Mouse (Mus musculus) kidney, postnatal 0 days (tissue): ENCODE results near the gene Dnm2. TPM values are rescaled to one million over a fixed set of nuclear protein-coding genes. Genes with fewer than 3 reads are reported as not detected.

Experiments
- ATAC-seq: fragments of 200-750 bp; cut with Nextera tagmentation; replicated peaks from 2 replicates; pipeline ENCODE4 v1.8.0; 2017; ENCODE audit warnings: low read depth, moderate number of reproducible peaks, moderate TSS enrichment, moderate library complexity; ENCODE audit not compliant: low FRiP score
- DNase-seq: peaks from one replicate; pipeline ENCODE4 v3.0.0-alpha.2; 2016; ENCODE audit warnings: low spot score
- H3K27ac ChIP-seq: fragments of 300-500 bp; sonication (generic); 2 replicates; pipeline ENCODE4 v1.5.1; 2014; ENCODE audit warnings: mild to moderate bottlenecking
- H3K27me3 ChIP-seq: fragments of 300-500 bp; sonication (generic); 2 replicates; pipeline ENCODE4 v1.6.1; 2014; ENCODE audit warnings: low read length, mixed read lengths; ENCODE audit not compliant: insufficient read depth
- H3K36me3 ChIP-seq: fragments of 300-500 bp; sonication (generic); 2 replicates; pipeline ENCODE4 v1.6.1; 2014; ENCODE audit warnings: low read length, mixed read lengths; ENCODE audit not compliant: insufficient read depth
- H3K4me1 ChIP-seq: fragments of 300-500 bp; sonication (generic); replicated peaks from 2 replicates; pipeline ENCODE4 v1.6.1; 2014; ENCODE audit warnings: antibody characterized with exemption, low read length, mixed read lengths; ENCODE audit not compliant: insufficient read depth
- H3K4me2 ChIP-seq: fragments of 300-500 bp; sonication (generic); 2 replicates; pipeline ENCODE4 v1.6.1; 2014; ENCODE audit warnings: mild to moderate bottlenecking, low read length, moderate library complexity, mixed read lengths
- H3K4me3 ChIP-seq: fragments of 300-500 bp; sonication (generic); replicated peaks from 2 replicates; pipeline ENCODE4 v1.5.1; 2014; ENCODE audit warnings: low read depth, low read length
- H3K9ac ChIP-seq: fragments of 300-500 bp; sonication (generic); 2 replicates; pipeline ENCODE4 v1.6.1; 2014; ENCODE audit warnings: low read depth, low read length
- H3K9me3 ChIP-seq: fragments of 300-500 bp; sonication (generic); replicated peaks from 2 replicates; pipeline ENCODE4 v1.6.1; 2016; ENCODE audit warnings: low read length, inconsistent platforms, mixed read lengths
- CTCF ChIP-seq: IDR thresholded peaks from 2 replicates; pipeline ENCODE4 v1.5.1; 2016; ENCODE audit warnings: antibody characterized with exemption, low read depth, mild to moderate bottlenecking, moderate library complexity
- WGBS: fragments of 180-500 bp; shearing (Covaris S2); extraction: QIAGEN DNeasy Blood & Tissue Kit; methylation state at CpG from one replicate; pipeline ENCODE4 v1.1.7; 2014; 5-methylcytosine and 5-hydroxymethylcytosine counted together
- polyA plus RNA-seq: library from polyadenylated mRNA; unstranded; fragments of >200 nt; fragmentation: Nextera tagmentation; extraction: Ambion mirVana; gene quantifications from 2 replicates; pipeline ENCODE4 v1.2.1, GENCODE M21; 2015

The Dnm2 gene
- polyA plus RNA-seq, 1 experiment from 2014 or later, result 68.0 TPM

DNA sequence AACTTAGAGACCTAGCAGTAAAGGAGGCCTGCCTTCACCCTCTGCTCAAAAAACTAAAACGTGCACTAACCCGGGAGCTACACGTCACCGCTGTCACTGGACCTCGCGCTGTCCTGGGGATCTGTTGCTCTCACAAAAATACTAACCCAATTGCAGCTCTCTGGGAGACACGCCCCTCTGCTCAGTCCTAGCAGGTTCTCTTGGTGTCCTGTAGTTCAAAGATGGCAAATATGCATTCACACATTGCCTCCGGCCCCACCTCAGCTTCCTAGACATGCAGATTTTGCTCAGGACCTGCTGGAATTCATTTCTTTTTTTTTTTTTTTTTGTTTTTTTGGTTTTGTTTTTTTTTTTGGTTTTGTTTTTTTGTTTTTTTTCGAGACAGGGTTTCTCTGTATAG is 66.0 kb downstream of the Dnm2 start:
- ATAC-seq, result no peak
- no peak overlapping the region for H3K4me3 ChIP-seq
- no peak overlapping the region for H3K27ac ChIP-seq
- DNase-seq, result no peak
- no peak overlapping the region for H3K9ac ChIP-seq
- H3K4me2 ChIP-seq, result no peak overlapping the region
- 96% methylated on average over 9 of the region's 9 CpGs for WGBS
- TF ChIP-seq CTCF, result no peak
- H3K9me3 ChIP-seq, result no peaks in the 10 kb centered on the region
- H3K4me1 ChIP-seq, result no peaks in the 10 kb centered on the region
- peaks cover 31% of the 10 kb centered on the region for H3K36me3 ChIP-seq
- no peaks in the 10 kb centered on the region for H3K27me3 ChIP-seq

DNA sequence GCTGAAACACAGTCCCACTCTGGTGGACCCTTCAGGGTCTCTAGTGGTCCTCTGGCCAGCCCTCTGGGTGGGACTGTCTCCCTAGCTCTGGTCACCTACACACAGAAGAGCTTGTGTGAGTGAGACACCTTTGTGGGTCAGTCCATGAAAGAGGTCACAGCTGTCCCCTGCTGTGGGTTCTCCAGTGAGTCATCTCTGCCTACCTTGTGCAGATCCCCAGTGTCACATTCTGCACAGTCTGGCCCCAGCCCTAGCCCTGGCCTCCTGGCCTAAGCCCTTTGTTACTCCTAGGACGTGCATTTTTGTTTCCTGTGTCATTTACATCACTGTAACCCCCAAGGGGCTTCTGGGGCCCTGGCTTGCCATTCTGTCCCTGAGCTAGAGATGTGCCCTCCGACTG is 69.2 kb downstream of the Dnm2 start:
- ATAC-seq (no peak), DNase-seq (no peak)
- TF ChIP-seq CTCF, result no peak
- Histone ChIP-seq H3K36me3 (peaks cover 33% of the 10 kb centered on the region), H3K27ac (no peak overlapping the region), H3K4me2 (no peak overlapping the region), H3K4me1 (no peaks in the 10 kb centered on the region), H3K27me3 (no peaks in the 10 kb centered on the region), H3K9me3 (no peaks in the 10 kb centered on the region), H3K4me3 (no peak overlapping the region), H3K9ac (no peak overlapping the region)
- 69% methylated on average over 2 of the region's 2 CpGs for WGBS

DNA sequence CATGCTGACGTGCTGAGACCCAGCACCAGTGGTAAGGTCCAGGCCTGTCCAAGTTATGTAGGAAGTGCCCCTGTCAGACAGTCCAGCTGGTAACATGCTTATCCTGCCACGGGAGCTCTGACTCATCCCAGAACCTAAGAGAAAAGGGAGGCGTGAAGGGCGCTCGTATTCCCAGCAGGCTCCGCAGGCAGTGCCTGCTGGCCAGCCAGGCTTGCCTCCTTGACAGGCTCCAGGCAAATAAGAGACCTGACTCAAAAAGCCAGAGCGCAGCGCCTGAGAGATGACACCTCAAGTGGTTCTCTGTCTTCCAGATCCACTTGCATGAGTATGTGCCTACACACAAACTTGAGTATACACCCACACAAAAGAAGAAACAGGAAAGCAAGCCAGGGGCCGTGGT is 70.0 kb downstream of the Dnm2 start:
- peaks cover 35% of the 10 kb centered on the region for H3K36me3 ChIP-seq
- H3K9me3 ChIP-seq, result no peaks in the 10 kb centered on the region
- ATAC-seq (no peak), DNase-seq (no peak)
- no peaks in the 10 kb centered on the region for H3K4me1 ChIP-seq
- no peak overlapping the region for H3K9ac ChIP-seq
- no peak overlapping the region for H3K4me3 ChIP-seq
- 70% methylated on average over 9 of the region's 9 CpGs for WGBS
- H3K27ac ChIP-seq, result no peak overlapping the region
- TF ChIP-seq CTCF, result no peak
- no peaks in the 10 kb centered on the region for H3K27me3 ChIP-seq
- H3K4me2 ChIP-seq, result no peak overlapping the region

DNA sequence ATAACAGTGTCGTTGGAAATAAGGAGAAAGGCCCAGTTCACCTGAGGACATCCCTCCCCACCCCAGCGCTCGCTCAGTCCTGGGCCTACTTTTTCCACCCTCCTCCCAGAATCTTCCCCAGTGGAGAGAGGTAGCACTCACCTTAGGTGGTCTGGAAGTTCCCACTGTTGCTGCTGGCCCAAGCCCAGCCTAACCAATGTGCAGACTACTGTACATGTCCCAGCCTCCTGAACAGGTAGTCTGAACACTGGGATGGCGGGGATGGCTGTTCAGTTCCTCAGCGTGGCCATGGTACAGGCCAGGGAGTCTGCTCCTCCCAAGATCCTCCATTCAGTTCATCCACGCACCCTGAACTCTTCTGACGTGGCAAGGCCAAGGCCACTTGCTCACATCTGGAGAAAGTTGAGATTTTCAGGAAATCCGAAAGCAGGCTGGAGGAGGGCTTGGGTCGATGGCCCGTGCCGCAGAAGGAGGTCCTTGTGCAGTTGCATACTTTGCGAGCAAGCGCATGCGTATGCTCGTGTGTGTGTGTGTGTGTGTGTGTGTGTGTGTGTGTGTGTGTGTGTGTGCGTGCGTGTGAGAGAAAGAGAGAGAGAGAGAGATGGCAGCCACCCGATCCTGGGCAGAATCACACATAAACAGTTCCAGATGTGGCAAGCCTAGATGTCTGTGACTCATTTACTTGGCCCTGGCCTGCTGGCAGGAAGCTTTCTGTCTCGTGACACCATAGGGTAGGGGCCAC is 71.8 kb downstream of the Dnm2 start:
- DNase-seq (no peak), ATAC-seq (peak; percentile 75; the same call in 1 of the 2 replicates)
- WGBS, result 65% methylated on average over 18 of the region's 19 CpGs
- Histone ChIP-seq H3K4me3 (no peak overlapping the region), H3K4me1 (no peaks in the 10 kb centered on the region), H3K27ac (no peak overlapping the region), H3K9me3 (no peaks in the 10 kb centered on the region), H3K9ac (no peak overlapping the region), H3K4me2 (no peak overlapping the region), H3K27me3 (no peaks in the 10 kb centered on the region), H3K36me3 (peaks cover 30% of the 10 kb centered on the region)
- no peak for TF ChIP-seq CTCF

DNA sequence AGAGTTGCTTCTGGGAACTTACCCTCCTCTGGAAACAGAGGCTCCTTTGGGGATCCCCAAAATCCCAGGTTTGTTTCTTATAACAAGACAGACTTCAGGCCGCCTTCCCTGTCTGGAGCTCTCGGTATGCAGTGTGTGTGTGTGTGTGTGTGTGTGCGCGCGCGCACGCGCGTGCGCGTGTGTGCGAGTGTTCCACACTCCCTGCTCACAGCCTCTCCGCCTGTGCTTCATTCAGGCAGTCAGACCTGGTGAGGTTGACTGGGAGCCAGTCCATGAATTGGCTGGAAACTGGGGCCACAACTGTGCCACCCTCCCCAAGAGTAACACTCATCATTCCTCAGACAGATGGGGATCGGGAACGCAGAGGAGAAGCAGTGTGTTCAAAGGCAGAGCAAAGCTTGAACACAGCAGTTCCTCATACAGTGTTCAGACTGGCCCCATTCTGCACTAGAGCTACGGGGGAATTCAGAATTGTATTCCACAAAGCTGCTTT is 72.4 kb downstream of the Dnm2 start:
- 87% methylated on average over 16 of the region's 16 CpGs for WGBS
- Histone ChIP-seq H3K9me3 (no peaks in the 10 kb centered on the region), H3K4me3 (no peak overlapping the region), H3K4me2 (no peak overlapping the region), H3K9ac (no peak overlapping the region), H3K36me3 (peaks cover 24% of the 10 kb centered on the region), H3K4me1 (no peaks in the 10 kb centered on the region), H3K27ac (no peak overlapping the region), H3K27me3 (no peaks in the 10 kb centered on the region)
- ATAC-seq (no peak), DNase-seq (no peak)
- no peak for TF ChIP-seq CTCF

DNA sequence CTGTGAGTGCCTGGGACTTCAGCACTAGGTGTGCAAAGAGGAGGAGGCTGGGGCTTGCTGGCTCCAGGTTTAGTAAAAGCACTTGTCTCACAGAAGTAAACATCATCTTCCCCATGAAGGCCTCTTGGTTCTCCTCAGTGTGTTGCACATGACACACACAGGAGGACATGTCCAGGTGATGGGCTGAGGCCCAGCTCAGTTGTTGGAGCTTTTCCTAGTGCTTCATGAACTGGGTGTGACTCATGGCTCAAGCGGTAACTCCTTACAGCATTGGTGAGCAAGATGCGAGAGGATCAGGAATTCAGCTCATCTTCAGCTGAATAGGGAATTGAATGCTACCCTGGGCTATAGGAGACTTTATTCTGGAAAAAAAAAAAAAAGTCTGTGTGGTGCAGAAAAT is 73.0 kb downstream of the Dnm2 start:
- Histone ChIP-seq H3K27ac (no peak overlapping the region), H3K4me1 (no peaks in the 10 kb centered on the region), H3K4me2 (no peak overlapping the region), H3K9ac (no peak overlapping the region), H3K27me3 (no peaks in the 10 kb centered on the region), H3K4me3 (no peak overlapping the region), H3K36me3 (peaks cover 24% of the 10 kb centered on the region), H3K9me3 (no peaks in the 10 kb centered on the region)
- ATAC-seq, result no peak
- no peak for DNase-seq
- no peak for TF ChIP-seq CTCF
- WGBS, result 98% methylated on average over 2 of the region's 2 CpGs
